Mouse (Mus musculus): Measurements from ENCODE around the gene Chid1. TPM values are rescaled to one million over a fixed set of nuclear protein-coding genes. Genes with fewer than 3 reads are reported as not detected.

Chid1 gene
- total RNA-seq, 4 experiments from 2014 or later, result 66.8 to 72.6 (median 69.2) TPM

DNA sequence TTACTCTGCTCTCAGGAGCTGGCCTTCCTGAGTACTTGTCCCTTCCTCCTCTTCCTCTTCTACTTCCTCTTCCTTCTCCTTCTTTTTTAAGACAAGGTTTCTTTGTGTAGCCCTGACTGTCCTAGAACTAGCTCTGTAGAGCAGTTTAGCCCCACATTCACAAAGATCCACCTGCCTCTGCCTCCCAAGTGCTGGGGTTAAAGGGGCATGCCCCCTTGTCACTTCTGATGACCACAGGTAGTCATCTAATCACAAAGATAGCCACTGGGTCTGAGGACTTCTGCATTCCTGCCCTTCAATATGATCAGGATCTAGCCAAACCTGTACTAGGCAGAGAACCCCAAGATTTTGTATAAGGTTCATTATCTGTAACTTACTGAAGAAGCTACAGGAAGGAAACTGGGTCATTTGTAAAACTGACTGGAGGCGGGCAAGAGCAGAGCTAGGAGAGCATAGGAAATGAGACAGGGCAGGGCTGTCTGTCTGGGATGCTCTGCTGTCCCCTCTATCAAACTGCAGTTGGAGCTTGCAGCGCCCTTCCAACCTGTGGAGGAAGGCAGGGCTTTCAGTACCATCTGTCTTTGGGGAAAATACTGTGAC, 20.2 kb upstream of the Chid1 start:
- DNase-seq (ENCODE audit: low spot score in 2 of 2), result no peak

DNA sequence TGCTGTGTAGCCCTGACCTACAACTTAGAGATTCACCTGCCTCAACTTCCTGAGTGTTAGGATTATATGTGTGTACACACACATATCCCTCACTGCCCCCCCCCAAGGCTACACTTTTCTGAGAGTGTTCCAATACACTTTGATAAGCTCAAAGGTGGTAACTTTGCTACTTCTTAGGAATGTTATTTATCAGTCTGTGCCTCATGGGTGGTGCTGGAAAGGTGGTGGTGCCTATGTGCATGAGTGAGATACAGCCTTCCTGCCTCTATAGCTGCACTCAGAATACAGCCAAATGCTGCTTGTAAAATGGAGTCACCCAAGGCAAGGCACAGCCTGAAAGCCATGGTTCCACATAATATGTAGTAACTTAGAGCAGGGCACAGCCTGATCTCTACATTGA, 19.3 kb upstream of the Chid1 start:
- DNase-seq (ENCODE audit: low spot score in 2 of 2), result no peak

DNA sequence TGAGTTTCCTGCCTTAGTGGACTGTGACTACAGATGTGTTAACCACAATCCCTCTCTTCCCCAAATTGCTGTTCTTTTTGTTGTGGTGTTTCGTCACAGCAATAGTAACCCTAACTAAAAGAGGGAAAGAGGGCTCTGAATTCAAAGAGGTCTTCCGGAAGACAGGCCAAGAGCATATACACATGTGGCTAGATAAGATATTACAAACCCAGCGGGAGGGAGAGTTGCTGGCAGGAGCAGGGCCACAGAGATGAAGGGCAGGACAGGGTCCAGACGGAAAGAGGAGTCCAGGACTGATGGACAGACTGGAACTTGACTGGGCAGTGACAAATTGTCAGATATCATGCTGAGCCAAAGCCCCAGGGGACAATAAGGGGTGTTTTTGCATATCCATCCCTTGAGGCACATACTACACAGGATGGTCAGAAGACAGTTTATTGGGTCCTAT, 18.7 kb upstream of the Chid1 start:
- no peak for DNase-seq (ENCODE audit: low spot score in 2 of 2)

DNA sequence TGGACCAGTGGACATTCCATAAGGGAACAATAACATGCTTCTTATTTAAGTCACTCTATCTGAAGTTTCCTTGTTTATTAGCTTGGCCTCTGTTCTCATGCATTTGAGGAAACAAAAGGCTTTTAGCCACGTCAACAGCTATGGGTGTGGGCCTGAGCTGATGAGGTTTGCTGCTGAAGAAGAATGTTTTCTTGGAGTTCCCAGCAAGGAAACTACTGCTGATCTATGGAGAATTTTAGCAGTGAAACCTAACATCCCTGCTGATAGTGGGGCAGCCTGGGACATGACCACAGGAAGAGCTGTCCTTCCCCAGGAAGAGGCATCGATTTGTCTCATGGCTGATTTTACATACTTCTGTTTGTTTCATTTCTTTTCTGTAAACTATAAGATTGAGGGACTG, 10.8 kb upstream of the Chid1 start:
- no peak for DNase-seq (ENCODE audit: low spot score in 2 of 2)

DNA sequence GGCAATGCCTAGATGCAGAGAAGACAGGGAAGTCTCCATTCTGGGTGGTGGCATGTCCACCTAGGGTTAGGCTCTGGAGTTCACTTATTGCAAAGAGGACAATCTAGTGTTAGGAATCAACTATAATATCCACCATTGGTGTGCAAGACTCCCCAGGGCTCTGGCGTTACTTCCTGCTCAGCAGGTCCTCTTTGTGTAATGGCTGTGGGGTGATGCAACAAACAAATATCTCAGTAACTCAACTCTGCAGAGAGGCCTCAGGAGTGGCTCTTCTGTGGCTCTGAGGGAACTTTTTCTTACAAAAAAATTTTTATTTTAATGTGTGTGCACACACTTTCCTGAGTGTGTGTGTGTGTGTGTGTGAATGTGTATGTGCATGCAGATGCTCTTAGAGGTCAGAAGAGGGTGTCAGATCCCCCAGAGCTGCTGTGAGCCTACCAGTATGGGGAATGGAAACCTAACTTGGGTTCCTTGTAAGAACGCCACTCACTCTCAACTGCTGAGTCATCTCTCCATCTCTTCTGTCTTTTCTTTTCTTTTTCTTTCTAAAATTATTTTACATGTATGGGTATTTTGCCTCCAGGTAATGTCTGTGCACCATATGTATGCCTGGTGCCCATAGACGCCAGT, 9.9 kb upstream of the Chid1 start:
- DNase-seq (ENCODE audit: low spot score in 2 of 2), result no peak

DNA sequence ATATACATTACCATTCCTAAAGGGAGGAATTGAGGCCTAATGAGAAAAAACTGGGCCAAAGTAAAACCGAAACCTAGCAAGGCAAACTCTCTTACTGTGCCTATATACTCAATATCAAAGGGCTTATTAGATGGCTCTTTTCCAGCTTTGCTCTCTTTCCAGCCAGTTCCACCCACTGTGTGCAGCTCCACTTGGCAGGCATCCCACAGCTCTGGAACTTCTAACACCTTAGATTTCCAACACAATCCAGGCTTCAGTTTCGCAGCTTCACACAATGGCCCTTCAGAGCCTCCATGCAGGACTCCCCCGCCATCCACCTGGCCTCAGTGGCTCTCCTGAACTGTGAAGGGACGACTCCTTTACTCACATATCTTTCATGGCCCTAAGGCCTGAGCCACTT, 5.0 kb upstream of the Chid1 start:
- no peak for DNase-seq (ENCODE audit: low spot score in 2 of 2)

DNA sequence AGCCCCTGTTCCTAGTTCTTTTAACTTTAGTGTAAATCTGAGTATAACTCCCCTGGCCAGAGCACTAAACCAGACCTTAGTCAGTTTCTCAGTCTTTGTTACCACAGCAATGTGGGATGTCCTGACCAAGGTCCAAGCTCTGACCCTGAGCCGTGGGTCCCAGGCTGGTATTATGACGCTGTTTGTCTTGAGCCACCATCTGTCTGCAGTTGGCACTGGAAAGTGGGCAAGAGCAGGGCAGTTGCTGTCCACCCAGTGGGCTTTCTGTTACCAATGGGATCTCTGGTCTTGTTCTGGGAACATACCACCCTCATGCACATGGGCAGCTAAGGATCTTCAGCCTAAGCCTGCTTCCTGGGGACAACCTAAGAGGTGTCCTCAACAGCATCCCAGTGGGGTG, 2.9 kb upstream of the Chid1 start:
- no peak for DNase-seq (ENCODE audit: low spot score in 2 of 2)

DNA sequence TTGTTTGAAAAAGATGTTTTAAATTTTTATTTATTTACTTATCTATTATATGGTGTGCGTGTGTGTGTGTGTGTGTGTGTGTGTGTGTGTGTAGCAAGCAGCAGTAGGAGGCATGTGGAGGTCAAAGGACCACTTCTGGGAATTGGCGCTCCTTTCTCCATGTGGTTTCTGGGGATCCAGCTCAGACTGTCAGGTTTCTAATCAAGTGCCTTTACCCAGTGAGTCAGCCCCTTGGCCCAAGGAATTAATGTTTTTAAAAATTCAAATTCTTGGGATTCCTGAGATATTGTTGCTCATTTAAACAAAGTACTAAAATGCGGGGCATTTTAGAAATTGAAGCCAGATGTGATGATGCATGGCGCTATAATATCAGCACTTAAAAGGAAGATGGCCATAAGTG, 2.0 kb upstream of the Chid1 start:
- no peak for DNase-seq (ENCODE audit: low spot score in 2 of 2)

DNA sequence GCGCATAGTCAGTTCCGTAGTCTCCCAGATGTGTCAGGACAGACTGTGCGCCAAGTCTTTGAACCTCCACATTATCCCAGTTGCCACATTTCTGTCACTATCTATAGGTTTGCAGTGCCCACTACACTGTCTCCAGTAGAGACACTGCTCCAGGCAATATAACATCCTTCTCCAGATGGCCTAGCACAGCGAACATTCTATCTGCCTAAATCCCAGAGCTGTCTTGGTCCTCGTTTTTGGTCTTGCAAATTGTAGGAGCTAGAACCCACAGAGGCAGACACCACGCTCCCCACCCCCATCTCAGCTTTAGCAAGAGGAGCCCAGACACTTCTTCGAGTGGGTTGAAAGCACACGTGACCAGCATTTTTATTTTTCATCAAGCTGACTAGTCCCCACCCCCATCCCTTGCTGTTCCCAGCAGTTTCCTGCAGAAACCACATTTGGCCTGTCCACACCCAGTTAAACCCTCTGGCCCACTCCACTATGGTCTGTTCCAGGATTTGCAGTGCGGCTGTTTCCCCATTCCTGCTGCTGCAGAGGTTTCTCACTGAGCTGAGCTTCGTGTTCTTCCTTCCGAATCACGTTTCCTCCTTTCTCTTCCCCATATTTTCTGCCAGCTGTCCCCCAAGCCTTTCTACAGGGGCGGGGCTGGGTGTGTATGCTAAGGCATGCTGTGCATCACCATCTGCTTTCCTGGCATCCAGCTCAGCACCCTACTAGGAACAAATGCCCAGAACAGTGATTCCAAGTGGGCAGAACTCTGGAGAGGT, 840 bp upstream of the Chid1 start:
- DNase-seq (ENCODE audit: low spot score in 2 of 2), result peak; percentile 55 to 87

DNA sequence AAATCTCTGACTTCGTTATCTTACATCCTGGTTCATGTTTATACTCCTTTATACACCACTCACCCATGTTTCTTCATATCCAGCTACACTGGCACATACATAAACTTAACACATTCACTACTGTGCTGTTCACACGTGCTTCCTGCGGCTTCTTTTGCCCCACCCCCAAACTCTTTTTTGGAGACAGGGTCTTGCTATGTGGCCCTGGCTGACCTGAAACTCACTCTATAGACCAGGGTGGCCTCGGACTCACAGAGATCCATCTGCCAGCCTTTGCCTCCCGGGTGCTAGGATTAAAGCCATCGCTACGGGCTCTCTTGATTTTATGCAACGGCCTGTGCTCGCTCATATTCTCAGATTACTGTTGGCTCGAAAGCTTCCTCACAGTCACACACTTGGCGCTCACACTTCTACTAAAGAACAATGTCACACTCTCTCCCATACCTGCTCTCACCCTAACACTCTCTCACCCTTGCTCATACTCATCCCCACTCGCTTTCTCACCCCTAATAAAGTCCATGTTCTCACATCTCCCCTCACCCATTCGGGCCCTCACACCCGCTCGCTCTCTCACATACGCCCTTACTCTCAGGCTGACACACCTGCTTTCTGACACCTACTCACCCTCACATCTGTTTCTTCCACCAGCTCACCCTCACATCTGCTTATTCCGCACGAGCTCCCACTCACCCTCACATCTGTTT, 653 bp downstream of the Chid1 start:
- DNase-seq (ENCODE audit: low spot score in 2 of 2), result no peak

DNA sequence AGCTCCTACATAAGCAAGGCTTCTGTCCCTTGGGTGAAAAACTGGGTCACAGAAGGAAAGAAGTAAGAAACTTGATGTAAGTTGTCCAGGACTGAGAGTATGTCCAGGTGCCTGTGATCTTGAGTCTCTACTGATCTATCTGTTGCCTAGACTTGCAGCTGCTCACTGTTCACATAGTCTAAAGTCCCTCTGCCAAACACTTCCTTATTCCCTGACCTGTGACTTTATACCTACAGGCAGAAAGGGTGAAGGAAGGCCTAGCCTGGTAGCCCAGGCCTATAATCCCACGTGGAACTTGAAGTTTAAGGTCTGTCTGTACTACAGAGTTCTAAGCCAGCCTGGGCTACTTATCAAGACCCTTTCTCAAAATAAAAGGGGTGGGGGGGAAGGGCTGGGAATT, 4.1 kb downstream of the Chid1 start:
- DNase-seq (ENCODE audit: low spot score in 2 of 2), result no peak

DNA sequence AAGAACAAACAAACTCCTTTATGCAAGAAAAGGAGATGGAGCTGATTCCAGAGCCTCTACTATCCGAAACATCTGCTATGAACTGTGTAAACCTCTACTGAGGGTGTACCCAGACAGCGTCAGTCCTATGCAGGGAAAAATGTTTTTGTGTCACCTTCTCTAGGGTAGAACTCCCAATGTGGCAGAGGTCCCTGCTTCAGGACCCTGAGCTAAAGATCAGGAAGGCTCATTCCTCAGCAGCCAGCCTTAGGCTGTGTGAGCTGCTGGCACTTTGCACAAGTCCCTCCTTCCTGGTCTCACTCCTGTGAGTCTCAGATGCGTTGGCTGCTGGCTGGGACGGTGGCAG, 14.1 kb downstream of the Chid1 start:
- no peak for DNase-seq (ENCODE audit: low spot score in 2 of 2)

DNA sequence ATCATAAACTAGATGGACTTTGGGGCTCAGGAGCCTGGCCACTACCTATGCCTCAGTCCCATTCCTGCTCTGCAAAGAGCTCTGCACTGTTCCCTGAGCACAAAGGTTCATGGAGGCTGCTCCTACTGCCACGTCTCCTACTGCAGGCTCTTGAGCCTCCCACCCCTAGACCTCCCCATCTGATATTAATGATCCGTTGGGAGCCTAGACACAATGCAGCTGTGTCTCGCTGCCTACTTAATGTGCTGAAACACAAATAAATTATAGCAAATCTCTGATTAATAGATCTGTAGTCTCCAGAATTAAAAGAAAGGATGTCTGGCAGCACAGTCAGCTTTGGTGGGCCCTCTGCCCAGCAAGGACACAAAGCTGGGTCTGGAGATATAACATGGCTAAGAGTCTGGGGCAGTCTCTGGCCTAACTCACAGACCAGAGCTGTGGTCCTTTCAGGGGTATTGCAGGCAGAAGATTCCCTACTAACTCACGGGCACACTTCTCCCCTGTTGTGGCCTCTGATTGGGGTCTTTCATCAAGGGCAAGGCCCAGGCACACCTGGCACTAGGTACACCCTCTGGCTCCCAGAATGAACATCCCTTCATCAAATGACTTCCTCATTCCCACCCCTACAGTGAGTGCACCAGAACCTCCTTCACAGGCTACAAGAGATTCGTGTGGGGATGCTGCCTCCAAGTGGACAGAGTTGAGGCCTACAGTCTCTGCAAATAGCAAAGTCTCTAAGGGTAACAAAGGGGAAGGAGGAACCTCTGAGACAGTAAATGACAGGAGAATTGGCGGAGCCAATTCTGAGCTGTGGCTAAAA, 14.7 kb downstream of the Chid1 start:
- DNase-seq (ENCODE audit: low spot score in 2 of 2), result peak in 1 of 2 experiments; percentile 61

DNA sequence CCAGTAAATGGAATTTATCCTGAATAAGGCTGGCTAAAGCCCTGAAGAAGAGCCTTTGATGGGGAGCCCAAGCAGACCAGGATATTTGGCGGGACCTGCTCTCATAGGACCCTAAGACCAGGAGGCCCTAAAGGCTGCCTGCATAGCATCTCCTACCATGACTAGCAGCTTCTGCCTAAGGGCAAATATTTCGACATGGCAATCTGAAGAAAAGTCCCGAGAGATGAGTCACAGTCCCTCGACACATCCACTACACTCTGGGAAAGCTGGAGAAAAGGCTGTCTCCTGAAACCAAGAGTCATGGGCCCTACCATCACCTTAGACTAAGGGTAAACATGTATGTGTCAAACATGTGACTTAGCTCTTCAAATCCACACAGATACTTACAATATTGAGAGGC, 15.4 kb downstream of the Chid1 start:
- no peak for DNase-seq (ENCODE audit: low spot score in 2 of 2)

DNA sequence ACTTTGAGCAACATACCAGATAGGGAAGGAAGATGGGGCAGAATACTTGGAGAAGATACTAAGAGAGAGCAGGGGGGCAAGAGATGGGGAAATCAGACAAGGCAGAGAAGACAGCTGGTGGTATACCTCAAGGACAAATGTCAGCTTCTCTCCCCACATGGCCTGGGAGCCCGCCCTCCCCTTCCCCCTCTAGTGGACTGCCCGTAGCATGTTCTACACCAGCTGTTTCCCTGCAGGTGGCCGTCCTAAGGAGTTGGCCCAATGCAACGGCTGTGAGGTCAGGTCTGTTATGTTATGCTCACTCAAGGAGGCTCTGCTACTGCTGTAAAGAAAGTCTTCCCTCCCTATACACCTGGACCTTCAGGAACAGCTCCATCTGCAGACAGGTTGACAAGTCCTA, 16.6 kb downstream of the Chid1 start:
- no peak for DNase-seq (ENCODE audit: low spot score in 2 of 2)

DNA sequence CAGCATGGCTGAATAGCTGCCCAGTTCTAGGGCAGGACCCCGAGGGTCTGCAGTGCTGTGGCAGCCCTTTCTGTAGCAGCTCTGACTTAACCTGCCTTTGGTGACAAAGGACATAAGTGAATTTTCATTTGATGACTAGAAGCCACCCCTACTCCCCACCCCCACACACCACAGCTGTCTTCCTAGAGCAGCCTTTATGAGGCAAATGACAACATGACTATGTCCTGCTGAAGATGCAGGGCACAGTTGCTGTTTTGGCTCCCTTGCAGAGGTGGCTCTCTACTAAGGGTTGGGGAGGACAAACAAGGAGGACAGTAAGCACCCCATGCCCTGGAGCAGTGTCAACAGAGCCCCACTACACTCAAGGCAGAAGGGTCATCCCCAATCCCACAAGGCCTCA, 19.9 kb downstream of the Chid1 start:
- DNase-seq (ENCODE audit: low spot score in 2 of 2), result no peak

DNA sequence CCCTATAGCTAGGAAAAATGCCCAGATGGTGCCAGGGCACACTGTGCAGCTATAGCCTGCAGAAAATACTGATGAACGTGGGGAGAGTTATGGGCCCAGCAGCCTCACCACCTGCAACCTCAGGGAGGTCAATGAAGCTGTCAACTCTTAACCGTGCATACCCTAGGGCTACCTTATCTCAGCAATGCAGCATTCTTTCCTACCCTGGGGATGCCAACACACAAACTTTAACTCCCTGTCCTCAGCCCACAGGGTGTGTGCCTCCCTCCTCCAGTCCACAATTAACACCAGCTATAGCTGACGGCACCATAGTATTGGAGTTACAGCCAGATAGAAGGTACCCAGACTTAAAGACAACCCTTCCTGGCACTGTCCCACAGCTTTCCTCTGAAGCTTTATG, 20.7 kb downstream of the Chid1 start:
- no peak for DNase-seq (ENCODE audit: low spot score in 2 of 2)

DNA sequence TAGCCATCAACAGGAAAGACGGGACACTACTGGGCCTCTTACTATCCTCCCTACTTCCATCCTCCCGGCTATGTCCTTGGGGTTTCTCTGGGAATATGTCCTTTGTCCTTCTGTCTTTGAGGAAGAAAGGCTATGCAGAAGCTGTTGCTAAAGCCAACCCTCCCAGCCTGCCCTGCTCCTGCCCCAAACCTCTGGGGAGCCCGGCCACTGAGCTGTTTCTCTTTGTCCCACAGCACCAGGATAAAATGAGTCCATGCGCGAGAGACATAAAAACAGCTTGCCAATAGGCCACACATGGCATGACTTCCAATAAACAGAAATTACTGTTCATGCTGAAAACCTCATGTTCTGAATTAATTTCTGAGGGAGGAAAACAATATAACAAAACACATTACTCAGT, 21.4 kb downstream of the Chid1 start:
- no peak for DNase-seq (ENCODE audit: low spot score in 2 of 2)

DNA sequence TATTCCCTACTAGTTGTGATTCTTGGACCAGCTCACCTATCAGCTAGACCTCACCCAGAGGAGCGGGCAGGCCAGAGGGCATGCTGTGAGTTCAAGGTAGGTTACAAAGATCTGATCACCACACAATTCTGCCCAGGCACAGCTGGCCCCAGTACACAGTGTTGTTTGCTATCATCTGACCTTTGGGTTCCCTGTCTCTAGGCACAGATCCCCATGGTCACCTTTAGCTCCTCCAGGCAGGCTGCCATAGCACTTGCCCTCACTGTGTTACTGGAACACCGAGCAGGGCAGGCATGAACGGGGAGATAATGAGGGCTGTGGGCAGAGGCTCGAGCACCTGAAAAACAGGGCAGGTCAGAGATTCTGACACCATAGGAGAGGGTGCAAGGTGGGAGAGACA, 22.0 kb downstream of the Chid1 start:
- DNase-seq (ENCODE audit: low spot score in 2 of 2), result no peak

DNA sequence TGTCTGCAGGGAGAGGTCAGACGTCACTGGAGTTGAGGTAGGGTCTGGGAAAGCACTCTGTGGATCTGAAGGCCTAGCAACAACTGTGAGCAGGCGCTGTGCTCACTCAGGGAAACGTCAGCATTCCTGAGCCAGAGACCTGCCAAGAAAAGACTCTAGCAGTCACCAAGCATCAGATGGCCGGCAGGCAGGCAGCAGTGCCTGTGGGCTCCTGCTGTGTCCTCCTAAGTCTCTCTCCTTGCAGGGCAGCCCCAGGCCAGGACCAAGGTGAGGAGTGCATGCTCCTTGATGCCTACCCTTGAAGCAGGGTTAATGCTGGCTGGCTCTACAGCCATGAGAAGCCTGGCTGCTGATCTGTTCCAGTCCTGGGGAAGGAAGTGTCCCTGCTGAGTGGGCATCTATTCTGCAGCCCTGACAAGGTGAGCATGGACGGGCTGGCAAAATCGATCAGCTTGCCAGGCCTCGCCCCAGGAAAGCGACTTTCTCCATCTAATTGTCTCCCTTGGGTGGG, 28.9 kb downstream of the Chid1 start:
- no peak for DNase-seq (ENCODE audit: low spot score in 2 of 2)

DNA sequence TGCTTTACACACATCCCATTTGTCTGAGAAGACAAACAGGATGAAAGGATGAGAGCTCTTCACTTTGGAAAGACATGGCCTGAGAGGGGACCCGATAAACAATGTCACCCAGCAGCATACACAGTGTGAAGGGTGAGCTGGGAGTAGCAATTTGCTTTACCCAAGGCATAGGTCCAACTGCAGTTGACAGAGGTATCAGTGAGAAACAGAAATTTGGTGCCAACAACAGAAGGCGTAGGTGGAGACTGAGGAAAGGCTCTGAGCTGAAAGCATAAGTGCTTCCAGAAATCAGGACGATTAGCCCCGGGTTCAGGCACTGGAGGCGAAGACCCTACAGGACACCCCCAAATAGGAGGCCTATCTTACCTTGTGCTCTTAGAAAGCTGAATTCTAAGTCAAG, 29.5 kb downstream of the Chid1 start:
- DNase-seq (ENCODE audit: low spot score in 2 of 2), result no peak

Measured in left cerebral cortex, adult 8-10 months (tissue).